Mouse (Mus musculus) ES-E14 (cell line): ENCODE data around the gene Mtnr1b. TPM values are rescaled to one million over a fixed set of nuclear protein-coding genes. Genes with fewer than 3 reads are reported as not detected.

Source experiments
- DNase-seq: peaks from one replicate; pipeline ENCODE4 v3.0.0-alpha.2; 2013; ENCODE audit warnings: low read depth, low spot score
- H3K27ac ChIP-seq: 2 replicates; pipeline ENCODE4 v1.5.1; 2012; ENCODE audit warnings: low read depth, mild to moderate bottlenecking, low read length, moderate library complexity, mixed read lengths; ENCODE audit not compliant: poor library complexity, insufficient read depth, severe bottlenecking
- H3K36me3 ChIP-seq: 2 replicates; pipeline ENCODE4 v1.6.1; 2012; ENCODE audit warnings: mild to moderate bottlenecking, low read length, moderate library complexity, mixed read lengths; ENCODE audit not compliant: control insufficient read depth, poor library complexity, insufficient read depth, severe bottlenecking
- H3K4me1 ChIP-seq, 2 experiments: fragments of 150-350 bp in 1 of 2; sonication (generic) in 1 of 2; 2 replicates each; pipeline ENCODE4 v1.6.1; 2012; ENCODE audit warnings: low read length in 2 of 2, mild to moderate bottlenecking in 1 of 2, mixed read lengths in 1 of 2; ENCODE audit not compliant: control insufficient read depth in 2 of 2, insufficient read depth in 2 of 2, poor library complexity in 1 of 2
- H3K4me3 ChIP-seq, 2 experiments: fragments of 150-350 bp in 1 of 2; sonication (generic) in 1 of 2; 2 replicates each; pipeline ENCODE4 v1.5.1; 2012; ENCODE audit warnings: low read length in 2 of 2, low read depth in 1 of 2, mild to moderate bottlenecking in 1 of 2, mixed read lengths in 1 of 2; ENCODE audit not compliant: insufficient read depth in 1 of 2, poor library complexity in 1 of 2, severe bottlenecking in 1 of 2
- H3K9ac ChIP-seq: 2 replicates; pipeline ENCODE4 v1.6.1; 2012; ENCODE audit warnings: low read depth, mild to moderate bottlenecking, low read length, mixed read lengths; ENCODE audit not compliant: poor library complexity, insufficient read depth, severe bottlenecking
- H3K9me3 ChIP-seq: fragments of 150-350 bp; sonication (generic); 2 replicates; pipeline ENCODE4 v1.6.1; 2012; ENCODE audit warnings: low read depth, mild to moderate bottlenecking, low read length; ENCODE audit not compliant: control insufficient read depth, insufficient read depth
- CHD2 ChIP-seq: IDR thresholded peaks from 2 replicates; pipeline ENCODE4 v1.6.1; 2014; ENCODE audit warnings: mild to moderate bottlenecking, low read depth, low read length, inconsistent platforms
- HCFC1 ChIP-seq: IDR thresholded peaks from 2 replicates; pipeline ENCODE4 v1.6.1; 2012; ENCODE audit warnings: low read length, inconsistent platforms, borderline replicate concordance; ENCODE audit not compliant: insufficient read depth
- MAFK ChIP-seq: IDR thresholded peaks from 2 replicates; pipeline ENCODE4 v1.6.1; 2014; ENCODE audit warnings: mild to moderate bottlenecking, low read depth, low read length, inconsistent platforms; ENCODE audit not compliant: insufficient read depth
- ZC3H11A ChIP-seq: IDR thresholded peaks from 2 replicates; pipeline ENCODE4 v1.6.1; 2012; ENCODE audit warnings: low read depth, mild to moderate bottlenecking, inconsistent platforms, low read length, borderline replicate concordance
- ZNF384 ChIP-seq: IDR thresholded peaks from 2 replicates; pipeline ENCODE4 v1.6.1; 2012; ENCODE audit warnings: low read depth, low read length, inconsistent platforms
- in situ Hi-C, 2 experiments: fragments of 600-800 bp; cut with MboI; formaldehyde crosslinking; loops; one replicate each; pipeline ENCODE4 v1.15.1; 2025; ENCODE audit warnings: low sequenced_read_pairs in 2 of 2, inconsistent platforms in 1 of 2; ENCODE audit not compliant: unreplicated experiment in 2 of 2
- total RNA-seq: library from RNA; depleted of rRNA; stranded (reverse); fragments of 300-350 nt; gene quantifications from 2 replicates; pipeline ENCODE4 v1.2.3, GENCODE M21; 2012

Mtnr1b gene
- total RNA-seq, 1 experiment: not detected

DNA sequence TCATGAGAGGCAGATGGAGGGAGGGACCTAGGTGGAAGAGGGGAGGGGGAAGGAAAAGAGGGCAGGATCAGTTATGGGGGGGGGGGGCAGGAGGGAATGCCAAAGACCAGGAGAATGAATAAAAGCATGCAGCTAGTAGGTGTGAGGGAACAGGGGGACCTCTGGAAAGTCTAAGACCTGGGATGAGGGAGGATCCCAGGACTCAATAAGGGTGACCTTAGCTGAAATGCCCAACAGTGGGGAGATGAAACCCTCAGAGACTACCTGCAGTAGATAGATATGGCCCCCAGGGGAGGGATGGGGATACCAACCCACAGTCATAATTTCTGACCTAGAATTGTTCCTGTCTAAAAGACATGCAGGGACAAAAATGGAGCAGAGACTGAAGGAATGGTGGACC is 6.4 kb upstream of the Mtnr1b start:
- Histone ChIP-seq H3K9ac (no peak overlapping the region), H3K27ac (no peak overlapping the region), H3K9me3 (no peaks in the 10 kb centered on the region), H3K4me3 (no peak overlapping the region), H3K4me1 (0 out of 4 replicates have a peak, but pooled peaks cover 0 to 2% of the 10 kb centered on the region in 2 experiments), H3K36me3 (no peaks in the 10 kb centered on the region)
- DNase-seq: no peak
- TF ChIP-seq ZC3H11A (no peak), CHD2 (no peak), ZNF384 (no peak), HCFC1 (no peak), MAFK (no peak)
- in situ Hi-C loops: no loop called here

DNA sequence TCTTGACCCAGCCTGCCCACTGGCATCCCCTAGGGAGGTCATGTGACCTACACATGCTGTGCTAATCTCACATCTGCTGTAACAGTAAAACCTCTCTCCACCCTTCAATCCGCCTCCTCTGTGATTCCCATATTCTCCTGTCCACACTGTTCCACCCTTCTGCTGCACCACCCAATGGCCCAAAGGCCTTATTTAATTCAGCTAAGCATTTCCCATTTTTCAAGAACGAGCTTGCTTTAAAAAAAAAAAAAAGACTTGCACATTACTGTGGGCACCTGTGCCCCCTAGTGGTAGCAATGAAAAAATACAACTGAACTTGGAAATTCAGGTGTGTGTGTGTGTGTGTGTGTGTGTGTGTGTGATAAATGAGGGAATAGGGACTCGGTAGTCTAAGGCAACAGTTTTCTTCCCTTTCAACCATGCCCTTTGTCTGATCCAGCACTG is 5.8 kb upstream of the Mtnr1b start:
- Histone ChIP-seq H3K36me3 (no peaks in the 10 kb centered on the region), H3K4me1 (0 out of 4 replicates have a peak, but pooled peaks cover 0 to 2% of the 10 kb centered on the region in 2 experiments), H3K27ac (no peak overlapping the region), H3K9ac (no peak overlapping the region), H3K9me3 (no peaks in the 10 kb centered on the region), H3K4me3 (no peak overlapping the region; a peak in 1 of 4 replicates)
- TF ChIP-seq MAFK: 0 out of 2 replicates have a peak, but pooled peaks have one; percentile 50
- TF ChIP-seq ZNF384: peak; percentile 99
- TF ChIP-seq HCFC1: no peak
- TF ChIP-seq ZC3H11A: peak; percentile 68
- TF ChIP-seq CHD2: no peak
- in situ Hi-C loops: no loop called here
- peak; percentile 29 for DNase-seq

DNA sequence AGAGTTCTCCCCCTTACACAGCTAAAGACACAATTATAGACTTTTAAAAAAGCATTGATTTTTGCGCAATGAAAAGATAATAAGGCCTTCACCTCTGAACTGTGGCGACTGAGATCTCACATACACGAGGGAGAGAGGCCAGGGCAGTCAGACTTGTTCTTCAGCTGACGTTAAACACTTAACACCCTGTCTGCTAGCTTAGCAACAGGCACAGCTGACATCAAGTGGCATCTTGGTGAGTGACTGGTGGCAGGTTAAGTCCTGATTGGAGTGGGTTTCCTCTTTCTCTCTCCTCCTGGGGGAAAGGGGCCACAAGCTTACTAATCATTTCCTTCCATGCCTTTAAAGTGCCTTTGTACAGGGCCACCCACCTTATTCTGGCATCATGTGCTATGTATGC is 4.3 kb downstream of the Mtnr1b start:
- DNase-seq: no peak
- TF ChIP-seq ZC3H11A (no peak), ZNF384 (no peak), HCFC1 (no peak), CHD2 (no peak), MAFK (no peak)
- in situ Hi-C loops: loop anchor here in 1 of 2 experiments (10.0 kb wide), 1 partner anchor 185 kb away; no protein-coding TSS in a partner anchor
- no peaks in the 10 kb centered on the region for H3K4me1 ChIP-seq
- no peak overlapping the region for H3K9ac ChIP-seq
- H3K36me3 ChIP-seq: no peaks in the 10 kb centered on the region
- H3K9me3 ChIP-seq: no peaks in the 10 kb centered on the region
- H3K27ac ChIP-seq: no peak overlapping the region
- no peak overlapping the region for H3K4me3 ChIP-seq

DNA sequence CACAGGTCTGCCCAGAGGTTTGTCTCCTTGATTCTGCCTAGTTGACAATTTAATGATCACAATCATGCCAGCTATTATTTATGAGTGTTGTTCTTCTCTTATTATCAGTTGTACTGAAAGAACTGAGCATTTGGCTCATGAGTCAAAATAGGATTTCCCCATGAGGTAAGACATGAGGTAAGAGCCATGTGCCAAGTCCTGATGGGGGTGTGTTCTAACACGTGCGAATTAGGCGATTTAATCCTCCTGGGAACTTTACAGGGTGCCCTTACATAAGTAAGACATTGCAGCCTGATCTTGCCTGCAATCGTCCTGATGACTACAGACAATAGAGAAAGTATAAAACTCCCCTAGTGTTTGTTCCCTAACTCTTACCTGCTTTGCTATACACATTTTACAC is 4.9 kb downstream of the Mtnr1b start:
- in situ Hi-C loops: no loop called here
- H3K4me1 ChIP-seq: no peaks in the 10 kb centered on the region
- H3K9ac ChIP-seq: no peak overlapping the region
- H3K27ac ChIP-seq: no peak overlapping the region
- H3K4me3 ChIP-seq: no peak overlapping the region
- DNase-seq: no peak
- no peaks in the 10 kb centered on the region for H3K9me3 ChIP-seq
- H3K36me3 ChIP-seq: no peaks in the 10 kb centered on the region
- no peak for TF ChIP-seq MAFK
- no peak for TF ChIP-seq HCFC1
- TF ChIP-seq ZC3H11A: no peak
- no peak for TF ChIP-seq ZNF384

DNA sequence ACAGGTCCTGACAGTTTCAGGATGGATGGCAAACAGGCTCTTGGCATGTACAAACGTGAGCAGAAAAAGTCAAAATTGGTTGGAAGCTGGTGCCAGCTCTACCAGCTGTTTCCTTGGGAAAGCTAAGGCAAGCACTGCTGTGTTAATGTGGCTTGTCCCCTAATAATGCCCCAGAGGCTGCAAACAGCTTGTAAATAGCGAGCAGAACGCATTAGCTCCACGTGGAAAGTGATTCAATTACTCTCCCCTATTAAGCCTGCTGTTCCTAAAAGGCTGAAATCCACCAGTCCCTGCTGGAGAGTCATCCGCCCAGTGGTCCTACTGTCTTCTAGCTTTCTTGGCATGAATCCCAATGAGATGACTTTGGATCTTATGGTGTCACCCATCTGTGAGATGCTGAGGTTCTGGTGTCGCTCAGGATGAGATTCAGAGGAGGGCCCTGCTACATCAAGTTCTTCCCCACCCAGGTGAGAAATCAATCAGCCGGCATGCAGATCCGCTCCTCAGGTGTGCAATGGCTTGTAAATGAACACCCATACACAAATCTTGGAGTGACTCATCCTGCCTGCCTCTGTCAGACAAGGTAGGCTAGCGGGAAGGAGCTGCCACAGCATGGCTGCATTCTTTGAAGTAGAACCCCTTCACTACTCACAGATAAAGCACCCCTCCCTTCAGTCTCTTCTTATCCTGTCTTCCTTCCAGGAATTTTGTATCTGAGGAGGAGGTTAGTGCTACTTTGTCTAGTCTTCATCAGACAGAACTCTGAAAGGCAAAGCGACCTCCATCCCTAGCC is 7.9 kb downstream of the Mtnr1b start:
- in situ Hi-C loops: no loop called here
- DNase-seq: no peak
- H3K4me3 ChIP-seq: no peak overlapping the region
- H3K4me1 ChIP-seq: no peaks in the 10 kb centered on the region
- no peak overlapping the region for H3K9ac ChIP-seq
- H3K9me3 ChIP-seq: no peaks in the 10 kb centered on the region
- TF ChIP-seq CHD2 (no peak), MAFK (no peak)
- no peak overlapping the region for H3K27ac ChIP-seq
- no peaks in the 10 kb centered on the region for H3K36me3 ChIP-seq
